Mouse (Mus musculus): ENCODE data around the gene Marf1. TPM values are rescaled to one million over a fixed set of nuclear protein-coding genes. Genes with fewer than 3 reads are reported as not detected.
"Not testable (repeated sequence)": the region's sequence is repeated elsewhere in the genome, so short reads cannot be mapped to it uniquely, and the experiment has no call there.

The Marf1 gene
- 10 to 100 TPM; 31.1 to 35.7 (median 32.0) TPM for polyA plus RNA-seq (2017; shearing (Covaris generic))

DNA sequence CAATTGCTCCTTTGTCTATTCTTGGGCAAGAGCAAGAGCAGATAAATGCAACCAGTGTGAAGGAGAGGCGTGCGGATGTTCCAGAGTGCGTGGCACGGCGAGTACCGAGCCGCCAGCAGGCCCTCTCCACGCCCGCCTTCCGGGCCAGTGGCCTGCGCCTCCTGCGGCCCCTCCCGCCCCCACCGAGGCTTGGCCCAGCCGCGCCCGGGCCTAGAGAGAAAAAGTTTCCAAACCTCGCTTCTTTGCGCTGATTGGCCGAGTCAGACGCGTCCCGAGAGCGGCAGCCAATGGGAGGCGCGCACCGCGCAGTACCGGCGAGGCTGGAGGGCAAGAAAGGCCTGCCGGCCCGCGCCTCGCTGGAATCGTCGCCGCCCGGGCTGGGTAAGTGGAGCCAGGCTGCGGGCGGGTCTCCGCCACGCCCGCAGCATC lies at the start of gene Marf1, which contains the start of gene Nde1:
TSS of gene Marf1 (minus strand) at position 364 of the 429 bp plus-strand sequence.
TSS of gene Nde1 (plus strand) at position 288 of the 429 bp plus-strand sequence.
- peak; percentile 71 for ATAC-seq

GRCm38 (mm10) chr16:14198798-14199197 lies 35.6 kb upstream of the Marf1 start:
- no peak for ATAC-seq

DNA sequence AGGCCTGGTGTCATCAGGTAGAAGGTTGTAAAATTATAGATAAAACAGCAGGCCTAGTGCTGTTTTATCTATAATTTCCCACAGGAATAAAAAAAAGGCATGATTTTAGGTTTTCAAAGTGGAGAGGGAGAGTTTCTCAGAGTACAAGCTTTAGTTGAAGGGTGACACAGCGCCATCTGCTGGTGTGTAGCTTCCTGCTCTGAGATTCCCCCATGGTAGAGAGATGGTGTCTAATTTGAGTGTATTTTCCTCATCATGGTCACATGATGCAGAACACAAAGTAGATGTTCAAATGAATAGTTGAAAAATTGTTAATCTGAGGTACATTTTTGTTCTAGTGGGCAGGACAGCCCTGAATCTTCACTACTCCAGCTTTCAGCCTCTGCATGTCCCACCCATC lies 32.3 kb upstream of the Marf1 start:
- ATAC-seq: peak; percentile 46

- ATAC-seq: no peak
Measured at GRCm38 (mm10) chr16:14194164-14194950, 31.2 kb upstream of the Marf1 start.

- ATAC-seq: no peak
Measured at GRCm38 (mm10) chr16:14185516-14185915, 22.4 kb upstream of the Marf1 start.

GRCm38 (mm10) chr16:14183856-14184255 lies 20.7 kb upstream of the Marf1 start:
- no peak for ATAC-seq

GRCm38 (mm10) chr16:14182360-14182759 lies 19.2 kb upstream of the Marf1 start:
- ATAC-seq: no peak

GRCm38 (mm10) chr16:14180163-14180733 lies 17.1 kb upstream of the Marf1 start:
- ATAC-seq: no peak

GRCm38 (mm10) chr16:14178041-14178440 lies 14.9 kb upstream of the Marf1 start:
- no peak for ATAC-seq

GRCm38 (mm10) chr16:14169706-14170105 lies 6.6 kb upstream of the Marf1 start:
- no peak for ATAC-seq

GRCm38 (mm10) chr16:14166490-14166889 lies 3.3 kb upstream of the Marf1 start:
- no peak for ATAC-seq

GRCm38 (mm10) chr16:14163731-14164130 lies 580 bp upstream of the Marf1 start:
- no peak for ATAC-seq

- ATAC-seq: no peak
Measured at GRCm38 (mm10) chr16:14160941-14161340, 2.2 kb downstream of the Marf1 start.

DNA sequence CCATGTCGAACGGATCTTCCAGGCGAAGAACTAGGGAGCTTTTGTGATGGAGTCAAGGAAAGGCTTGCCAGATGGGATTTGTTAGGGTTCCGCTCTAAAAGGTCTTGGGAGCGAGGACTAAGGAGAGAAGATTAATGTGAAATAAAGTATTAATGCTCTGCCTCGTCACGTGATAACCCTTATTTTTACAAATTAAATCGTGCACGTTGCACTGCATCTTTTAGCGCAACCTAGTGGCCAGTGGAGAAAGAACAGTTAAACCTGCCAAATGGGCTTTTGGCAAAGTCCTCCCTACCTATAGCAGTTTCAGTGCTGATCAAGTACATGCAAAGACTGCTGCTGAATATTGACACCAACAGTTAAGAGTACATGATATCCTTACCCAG lies 3.4 kb downstream of the Marf1 start:
- ATAC-seq: peak; percentile 43

GRCm38 (mm10) chr16:14158936-14159745 lies 4.0 kb downstream of the Marf1 start:
- ATAC-seq: peak; percentile 77

- no peak for ATAC-seq
Measured at GRCm38 (mm10) chr16:14158536-14158935, 4.6 kb downstream of the Marf1 start.

- no peak for ATAC-seq
Measured at GRCm38 (mm10) chr16:14156312-14156711, 6.8 kb downstream of the Marf1 start.

- ATAC-seq: not testable (repeated sequence)
Measured at GRCm38 (mm10) chr16:14155638-14156037, 7.5 kb downstream of the Marf1 start.

DNA sequence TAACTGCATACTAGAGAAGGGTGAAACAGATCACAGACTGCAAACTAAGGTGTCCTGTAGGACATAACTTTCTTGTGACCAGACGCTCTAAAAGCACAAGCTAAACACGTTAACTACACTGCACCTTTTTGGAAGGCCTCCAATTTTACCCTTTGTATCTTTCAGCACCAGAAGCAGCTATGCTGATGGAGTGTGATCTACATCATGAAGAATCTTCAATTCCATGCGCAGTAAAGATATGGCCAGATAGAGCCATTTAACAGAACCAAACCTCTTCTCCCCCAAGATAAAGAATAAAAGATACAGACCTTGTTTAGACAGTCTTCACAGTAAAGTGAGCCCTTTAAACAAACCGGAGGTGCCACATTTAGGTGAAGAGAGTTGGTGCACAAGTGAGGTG lies 11.4 kb downstream of the Marf1 start:
- ATAC-seq: no peak

DNA sequence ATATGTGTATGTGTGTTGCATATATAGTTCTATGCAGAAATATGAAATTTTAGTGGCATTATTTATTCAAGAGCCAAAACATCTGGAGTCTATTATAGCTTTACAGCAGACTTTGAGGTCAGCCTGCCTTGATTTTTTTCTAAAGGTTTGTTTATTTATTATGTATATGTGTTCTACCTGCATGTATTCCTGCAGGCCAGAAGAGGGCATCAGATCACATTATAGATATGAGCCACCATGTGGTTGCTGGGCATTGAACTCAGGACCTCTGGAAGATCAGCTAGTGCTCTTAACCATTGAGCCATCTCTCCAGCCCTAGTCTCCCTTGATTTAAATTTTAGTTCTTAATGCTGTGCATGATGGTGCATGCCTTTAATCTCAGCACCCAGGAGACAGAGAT lies 15.4 kb downstream of the Marf1 start:
- no peak for ATAC-seq

DNA sequence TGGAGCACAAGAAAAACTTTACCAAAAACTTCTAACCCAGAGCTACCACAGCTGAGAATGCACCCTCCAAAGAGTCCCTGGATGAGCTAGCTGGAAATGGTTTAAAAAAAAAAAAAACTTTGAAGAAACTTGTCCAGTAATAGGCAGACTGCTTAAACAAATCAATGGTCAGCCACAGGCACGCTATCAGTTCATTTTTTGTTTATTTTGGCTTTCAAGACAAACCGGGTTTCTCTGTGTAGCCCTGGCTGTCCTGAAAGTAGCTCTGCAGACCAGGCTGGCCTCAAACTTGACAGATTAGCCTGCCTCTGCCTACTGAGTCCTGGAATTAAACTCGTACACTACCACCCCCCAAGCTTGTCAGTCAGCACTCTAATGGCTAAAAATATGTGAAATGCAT lies 19.9 kb downstream of the Marf1 start:
- ATAC-seq: no peak

DNA sequence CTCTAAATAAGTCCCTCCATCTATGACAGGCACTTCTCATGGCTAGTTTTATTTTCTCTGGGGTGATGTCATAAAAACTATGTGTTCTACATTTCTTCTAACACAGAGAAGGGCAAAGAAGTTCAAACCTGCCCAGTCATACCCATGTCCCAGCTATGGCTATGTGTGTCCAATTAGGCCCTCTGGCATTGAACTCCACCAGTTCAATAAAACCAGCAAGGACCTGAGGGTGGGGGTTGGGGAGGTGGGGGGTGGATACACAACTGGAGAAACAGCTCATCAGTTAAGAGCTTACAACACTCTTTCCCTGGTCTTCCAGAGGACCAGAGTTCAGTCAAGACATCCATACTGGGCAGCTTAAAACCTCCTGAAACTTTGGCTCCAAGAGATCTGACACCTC lies 24.0 kb downstream of the Marf1 start:
- ATAC-seq: no peak

GRCm38 (mm10) chr16:14137976-14138561 lies 25.1 kb downstream of the Marf1 start:
- no peak for ATAC-seq

All from inflammation-experienced regulatory T-cells, adult 6 months (primary cell).